Mouse (Mus musculus) spleen, adult 18-20 months (tissue): Measurements from ENCODE around the gene Gpr176.
A peak's percentile ranks its signal among the peaks of the same experiment; 100 is the strongest.

ENCODE experiments used
- DNase-seq, 2 experiments: peaks; one replicate each; pipeline ENCODE4 v3.0.0; 2022; ENCODE audit warnings: mixed read lengths in 2 of 2

Gpr176 gene

GRCm38 (mm10) chr2:118372901-118373571 lies at the start of gene Gpr176:
TSS of gene Gpr176 (minus strand) at chr2:118373419.
- DNase-seq, result peak; percentile 8 to 37

- DNase-seq, result no peak
These were observed 49.2 kb upstream of the Gpr176 start for GRCm38 (mm10) chr2:118422385-118422784.

- no peak for DNase-seq
These were observed 48.7 kb upstream of the Gpr176 start for GRCm38 (mm10) chr2:118421951-118422350.

- DNase-seq, result no peak
These were observed 44.9 kb upstream of the Gpr176 start for GRCm38 (mm10) chr2:118418076-118418475.

GRCm38 (mm10) chr2:118415601-118416355 lies 42.6 kb upstream of the Gpr176 start:
- no peak for DNase-seq

- DNase-seq, result no peak
These were observed 39.6 kb upstream of the Gpr176 start for GRCm38 (mm10) chr2:118412821-118413220.

- DNase-seq, result no peak
These were observed 35.2 kb upstream of the Gpr176 start for GRCm38 (mm10) chr2:118408336-118408895.

GRCm38 (mm10) chr2:118406811-118407210 lies 33.6 kb upstream of the Gpr176 start:
- DNase-seq, result no peak

GRCm38 (mm10) chr2:118405568-118405967 lies 32.3 kb upstream of the Gpr176 start:
- no peak for DNase-seq

- DNase-seq, result no peak
These were observed 31.1 kb upstream of the Gpr176 start for GRCm38 (mm10) chr2:118404336-118404735.

GRCm38 (mm10) chr2:118401834-118402727 lies 28.9 kb upstream of the Gpr176 start:
- no peak for DNase-seq

GRCm38 (mm10) chr2:118399751-118400150 lies 26.5 kb upstream of the Gpr176 start:
- DNase-seq, result no peak

GRCm38 (mm10) chr2:118391201-118391600 lies 18.0 kb upstream of the Gpr176 start:
- no peak for DNase-seq

- DNase-seq, result no peak
These were observed 16.9 kb upstream of the Gpr176 start for GRCm38 (mm10) chr2:118390072-118390471.

GRCm38 (mm10) chr2:118389569-118389968 lies 16.4 kb upstream of the Gpr176 start:
- DNase-seq, result no peak

- peak; percentile 99 to 100 for DNase-seq
These were observed 15.4 kb upstream of the Gpr176 start, which contains the start of gene Eif2ak4 for GRCm38 (mm10) chr2:118388341-118389335. TSS of gene Eif2ak4 (plus strand) at chr2:118388618.

- no peak for DNase-seq
These were observed 10.2 kb upstream of the Gpr176 start for GRCm38 (mm10) chr2:118383387-118383786.

- DNase-seq, result no peak
These were observed 6.5 kb upstream of the Gpr176 start for GRCm38 (mm10) chr2:118379756-118380155.

- DNase-seq, result no peak
These were observed 2.7 kb upstream of the Gpr176 start for GRCm38 (mm10) chr2:118375931-118376330.

GRCm38 (mm10) chr2:118375522-118375921 lies 2.3 kb upstream of the Gpr176 start:
- DNase-seq, result no peak

GRCm38 (mm10) chr2:118373572-118374279 lies 507 bp upstream of the Gpr176 start:
- peak; percentile 80 to 83 for DNase-seq
